ENCODE assay signal across 32 mouse cellular contexts in the genomic region with DNA sequence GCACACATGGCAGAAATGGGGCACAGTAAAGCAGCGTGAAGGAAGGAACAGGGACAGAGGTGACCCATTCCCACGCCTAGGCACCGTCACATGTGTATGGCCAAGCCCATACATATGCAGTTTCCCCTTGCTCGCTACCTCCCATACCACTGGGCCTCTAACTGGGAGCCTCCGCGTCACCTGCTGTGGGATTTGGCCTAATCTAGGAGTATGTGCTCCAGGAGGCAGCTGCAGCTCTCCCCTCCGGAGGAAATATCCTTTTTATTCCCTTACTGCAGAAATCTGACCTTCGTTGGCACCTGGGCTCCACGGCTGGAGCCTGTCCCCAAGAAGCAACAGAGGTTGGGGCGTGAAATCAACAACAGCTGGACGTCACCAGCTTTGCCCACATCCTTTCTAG. TPM values are rescaled to one million over a fixed set of nuclear protein-coding genes. Genes with fewer than 3 reads are reported as not detected.
DNase-seq lines count a peak whose midpoint lies in the region; ATAC-seq lines count a peak whose summit lies in the region.
"Had no signal": no experiment of that assay in that cellular context is flagged by ENCODE, and none has a peak within 500 bp of the region (broad histone marks: within the 10 kb centered on the region; RNA-seq: fewer than 3 reads in every experiment).

No protein-coding gene starts in this region.

- H3K27me3 ChIP-seq in forebrain, embryonic 11.5 days (ENCODE audit: control insufficient read depth, insufficient read depth, low read length): no peaks in the 10 kb centered on the region
- no peaks in the 10 kb centered on the region for H3K27me3 ChIP-seq in forebrain, embryonic 13.5 days
- H3K27me3 ChIP-seq: embryonic facial prominence, embryonic 12.5 days; forebrain, embryonic 15.5 days; heart, embryonic 13.5 days; hindbrain, embryonic 12.5 days; hindbrain, embryonic 15.5 days; Patski had no signal

- H3K4me2 ChIP-seq in forebrain, embryonic 11.5 days (ENCODE audit: low read depth, low read length, severe bottlenecking): no peak overlapping the region
- no peak overlapping the region for H3K4me2 ChIP-seq in forebrain, embryonic 13.5 days
- H3K4me2 ChIP-seq: embryonic facial prominence, embryonic 12.5 days; forebrain, embryonic 15.5 days; heart, embryonic 13.5 days; hindbrain, embryonic 12.5 days; hindbrain, embryonic 15.5 days had no signal

- H3K27ac ChIP-seq in forebrain, embryonic 11.5 days (ENCODE audit: low read depth, low read length): no peak overlapping the region
- no peak overlapping the region for H3K27ac ChIP-seq in forebrain, embryonic 13.5 days
- H3K27ac ChIP-seq: embryonic facial prominence, embryonic 12.5 days; forebrain, embryonic 10.5 days; forebrain, embryonic 15.5 days; heart, adult 2 months; heart, embryonic 10.5 days; heart, embryonic 13.5 days; hindbrain, embryonic 12.5 days; hindbrain, embryonic 15.5 days had no signal

- H3K9me3 ChIP-seq in forebrain, embryonic 11.5 days (ENCODE audit: control insufficient read depth, low read length): no peaks in the 10 kb centered on the region
- H3K9me3 ChIP-seq in forebrain, embryonic 13.5 days (replicated peaks): 0 out of 2 replicates have a peak, but pooled peaks cover 3% of the 10 kb centered on the region
- H3K9me3 ChIP-seq: embryonic facial prominence, embryonic 12.5 days; forebrain, embryonic 15.5 days; G1E; heart, embryonic 10.5 days; heart, embryonic 13.5 days; hindbrain, embryonic 12.5 days; hindbrain, embryonic 15.5 days had no signal

- DNase-seq in forebrain, embryonic 11.5 days (ENCODE audit: low spot score): peak; percentile 30
- DNase-seq in forelimb bud, embryonic 11.5 days (ENCODE audit: low read depth, low spot score): peak; percentile 32
- DNase-seq in mesoderm, embryonic 11.5 days (ENCODE audit: low read depth, low spot score): peak; percentile 25
- no peak for DNase-seq in heart, postnatal 25 days (ENCODE audit: low spot score)
- DNase-seq in urinary bladder, postnatal 14 days (ENCODE audit: low spot score): no peak
- DNase-seq: adrenal gland, postnatal 10 days; adrenal gland, postnatal 36 days; B cell, adult 2 months; cerebellum, adult 18-20 months; cerebellum, adult 9-10 months; cerebellum, postnatal 14 days; gastrocnemius, postnatal 10 days; gastrocnemius, postnatal 36 days; heart, adult 2 months; heart, postnatal 14 days had no signal

- intact Hi-C loops in heart, postnatal 25 days (cut with DNase I): no loop called here

- no peaks in the 10 kb centered on the region for H3K36me3 ChIP-seq in forebrain, embryonic 11.5 days (ENCODE audit: control insufficient read depth, insufficient read depth, low read length)
- no peaks in the 10 kb centered on the region for H3K36me3 ChIP-seq in forebrain, embryonic 13.5 days (ENCODE audit: poor library complexity, severe bottlenecking)
- H3K36me3 ChIP-seq: embryonic facial prominence, embryonic 12.5 days; forebrain, embryonic 10.5 days; forebrain, embryonic 15.5 days; G1E; heart, embryonic 10.5 days; heart, embryonic 13.5 days; hindbrain, embryonic 12.5 days; hindbrain, embryonic 15.5 days had no signal

- 68% methylated on average over 11 of the region's 11 CpGs for WGBS in forebrain, embryonic 11.5 days
- 72% methylated on average over 11 of the region's 11 CpGs for WGBS in forebrain, embryonic 13.5 days

- no peak overlapping the region for H3K9ac ChIP-seq in forebrain, embryonic 11.5 days (ENCODE audit: low read length)
- no peak overlapping the region for H3K9ac ChIP-seq in forebrain, embryonic 13.5 days
- H3K9ac ChIP-seq: embryonic facial prominence, embryonic 12.5 days; forebrain, embryonic 15.5 days; heart, embryonic 13.5 days; hindbrain, embryonic 12.5 days; hindbrain, embryonic 15.5 days had no signal

- ATAC-seq in forebrain, embryonic 11.5 days (replicated peaks; ENCODE audit: low FRiP score): no peak
- no peak for ATAC-seq in forebrain, embryonic 13.5 days
- ATAC-seq: forebrain, embryonic 15.5 days; Patski had no signal

- H3K4me3 ChIP-seq in forebrain, embryonic 11.5 days (ENCODE audit: low read depth, low read length): no peak overlapping the region
- H3K4me3 ChIP-seq in forebrain, embryonic 13.5 days: no peak overlapping the region
- H3K4me3 ChIP-seq: embryonic facial prominence, embryonic 12.5 days; forebrain, embryonic 10.5 days; forebrain, embryonic 15.5 days; heart, adult 2 months; heart, embryonic 10.5 days; heart, embryonic 13.5 days; hindbrain, embryonic 12.5 days; hindbrain, embryonic 15.5 days had no signal

- H3K4me1 ChIP-seq in forebrain, embryonic 11.5 days (replicated peaks; ENCODE audit: control insufficient read depth, insufficient read depth, low read length): peaks cover 7% of the 10 kb centered on the region; the same call in 1 of the 2 replicates
- peaks cover 17% of the 10 kb centered on the region for H3K4me1 ChIP-seq in forebrain, embryonic 13.5 days

RNA-seq across cellular contexts. Expression of gene Fgfr4, which starts 21.9 kb away (rescaled TPM):
- polyA plus RNA-seq in forebrain, embryonic 11.5 days (2014; fragmentation: Nextera tagmentation; extraction: Ambion mirVana): 0.23 and 0.27 TPM in 2 replicates
- polyA plus RNA-seq in forebrain, embryonic 13.5 days (2015; fragmentation: Nextera tagmentation; extraction: Ambion mirVana): 0.25 and 0.48 TPM in 2 replicates
- total RNA-seq in heart, postnatal 25 days (2021): under 1 TPM; 0.11 to 0.44 TPM
- total RNA-seq: CH12.LX; granulocyte monocyte progenitor cell, adult 5-6 weeks; hematopoietic stem cell, adult 5-6 weeks had no signal
- polyA plus RNA-seq: G1E had no signal

RNA-seq across cellular contexts. Expression of gene Nsd1, which starts 35.2 kb away (rescaled TPM):
- polyA plus RNA-seq in forebrain, embryonic 11.5 days (2014; fragmentation: Nextera tagmentation; extraction: Ambion mirVana): 69.6 and 79.3 TPM in 2 replicates
- 70.7 and 77.2 TPM in 2 replicates for polyA plus RNA-seq in forebrain, embryonic 13.5 days (2015; fragmentation: Nextera tagmentation; extraction: Ambion mirVana)
- total RNA-seq in heart, postnatal 25 days (2021): 10 to 100 TPM; 59.1 to 65.4 TPM

RNA-seq across cellular contexts. Expression of gene Gm17617, which starts 41.0 kb away (rescaled TPM):
- not detected in 2 replicates for polyA plus RNA-seq in forebrain, embryonic 11.5 days (2014; fragmentation: Nextera tagmentation; extraction: Ambion mirVana)
- not detected in 2 replicates for polyA plus RNA-seq in forebrain, embryonic 13.5 days (2015; fragmentation: Nextera tagmentation; extraction: Ambion mirVana)
- not detected for total RNA-seq in heart, postnatal 25 days (2021)
- total RNA-seq: adrenal gland, adult 18-20 months; adrenal gland, postnatal 10 days; adrenal gland, postnatal 36 days; CH12.LX; G1E; gastrocnemius, adult 18-20 months; gastrocnemius, postnatal 10 days; gastrocnemius, postnatal 36 days; granulocyte monocyte progenitor cell, adult 5-6 weeks; heart, adult 2 months; heart, postnatal 14 days; hematopoietic stem cell, adult 5-6 weeks had no signal
- polyA plus RNA-seq: embryonic facial prominence, embryonic 12.5 days; forebrain, embryonic 10.5 days; forebrain, embryonic 15.5 days; G1E; heart, adult 2 months; heart, embryonic 10.5 days; heart, embryonic 13.5 days; heart, embryonic 16.5 days; hindbrain, embryonic 12.5 days; hindbrain, embryonic 15.5 days; intestine, embryonic 14.5 days; Patski had no signal

Comparison
In these comparisons a context has a peak if more than half of its experiments do, and no peak if none do; other contexts are left out.
1. DNase-seq: peak in forebrain, embryonic 11.5 days (single experiment), forelimb bud, embryonic 11.5 days (single experiment) and mesoderm, embryonic 11.5 days (single experiment); none in heart, postnatal 25 days (single experiment) and urinary bladder, postnatal 14 days (single experiment).